Mouse (Mus musculus) cerebellum, adult 11 months (tissue): Measurements from ENCODE around the gene Mst1.
A peak's percentile ranks its signal among the peaks of the same experiment; 100 is the strongest.

Experiments used
- DNase-seq: peaks from one replicate; pipeline ENCODE4 v3.0.0; 2022

The Mst1 gene

DNA sequence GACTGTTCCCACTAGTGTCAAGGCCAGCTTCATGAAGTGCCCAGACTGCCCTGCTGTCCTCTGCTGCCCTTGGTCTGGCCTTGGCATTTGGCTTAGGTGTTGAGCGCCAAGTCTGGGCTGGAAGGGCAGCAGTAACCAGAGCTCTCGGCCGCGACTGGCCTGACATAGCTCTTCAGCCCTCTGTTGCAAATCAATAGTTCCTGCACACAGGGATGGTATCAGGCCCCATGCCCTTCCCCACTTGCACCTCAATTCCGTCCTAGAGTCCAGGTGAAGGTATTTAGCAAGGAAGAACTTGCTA lies 23.0 kb upstream of the Mst1 start:
- DNase-seq, result no peak

DNA sequence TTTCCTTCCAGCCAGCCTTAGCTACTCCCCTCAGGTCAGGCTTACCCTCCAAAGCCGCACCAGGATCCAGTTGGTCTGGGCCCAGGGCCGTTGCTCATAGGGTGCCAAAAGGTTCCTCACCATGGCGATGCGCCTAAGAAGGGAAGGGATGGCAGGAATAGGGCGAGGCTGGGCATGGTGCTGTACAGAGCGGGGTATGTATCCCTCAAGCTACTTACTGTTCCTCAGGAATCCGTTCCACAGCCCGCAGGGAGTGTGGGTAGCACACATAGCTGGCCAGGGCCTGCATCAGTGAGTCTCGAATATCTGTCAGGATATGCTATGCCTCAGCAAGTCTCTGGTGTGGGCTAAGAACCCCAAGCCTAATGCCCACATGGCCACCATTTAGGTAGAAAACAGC lies 21.9 kb upstream of the Mst1 start:
- DNase-seq, result peak; percentile 16

DNA sequence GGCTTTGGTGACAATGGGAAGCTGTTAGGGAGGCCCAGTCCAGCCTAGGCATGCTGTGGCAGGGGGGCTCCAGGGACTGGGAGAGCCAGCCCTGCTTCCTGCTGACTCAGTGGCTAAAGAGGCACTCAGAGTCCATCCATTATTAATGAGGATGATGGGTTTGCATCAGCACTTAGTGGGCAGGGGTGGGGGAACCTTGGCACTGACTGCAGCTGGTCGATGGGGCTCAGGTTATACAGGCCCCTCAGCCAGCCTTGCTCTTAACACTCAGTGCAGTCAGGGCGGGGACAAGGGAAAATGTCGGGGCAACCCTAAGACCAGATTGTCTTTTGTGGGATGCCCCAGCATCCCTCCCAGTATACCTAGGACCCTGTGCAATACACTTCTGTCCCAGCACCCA lies 18.1 kb upstream of the Mst1 start:
- DNase-seq, result no peak

DNA sequence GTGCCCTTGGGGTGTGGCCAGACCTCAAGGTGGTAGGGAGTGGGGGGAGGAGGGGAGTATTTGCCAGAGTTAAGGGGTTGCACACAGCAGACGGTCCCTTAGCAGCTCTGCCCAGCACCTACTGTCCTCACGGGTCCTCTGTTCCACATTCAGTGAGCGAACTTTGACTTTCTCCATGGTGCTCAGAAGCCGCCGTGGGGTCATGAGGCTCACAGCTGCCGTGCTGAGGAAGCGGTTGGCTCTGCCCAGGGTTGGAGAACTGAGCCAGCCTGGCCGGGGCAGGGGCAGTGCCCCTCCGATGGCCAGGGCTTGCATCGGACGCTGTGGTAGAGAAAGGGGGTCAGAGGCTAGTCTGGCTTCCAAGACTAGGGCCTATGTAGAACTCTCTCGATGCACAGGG lies 16.9 kb upstream of the Mst1 start:
- DNase-seq, result no peak

DNA sequence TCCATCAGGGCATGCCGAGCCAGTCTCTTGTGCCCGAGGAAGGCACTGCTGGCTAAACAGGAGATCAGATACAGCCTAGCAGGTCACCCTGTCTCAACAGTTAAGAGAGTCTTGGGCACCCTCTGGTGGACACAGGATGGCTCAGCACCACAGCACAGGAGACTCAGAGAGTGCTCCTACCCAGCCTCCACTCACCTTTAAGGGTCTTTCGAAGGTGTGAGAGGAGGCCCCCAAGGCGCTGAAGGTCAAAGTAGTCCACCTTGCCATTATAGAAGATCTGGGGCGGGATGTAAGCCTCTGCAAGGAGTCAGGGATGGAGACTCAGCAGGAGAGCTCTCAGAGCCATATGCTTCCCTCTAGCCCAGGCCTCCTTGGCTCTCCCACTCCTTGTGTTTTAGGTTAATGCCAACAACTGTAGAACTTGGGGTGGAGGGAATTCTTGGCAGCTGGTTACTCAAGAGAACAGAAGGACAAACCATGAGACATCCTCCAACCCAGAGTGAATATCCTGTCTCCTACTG lies 14.7 kb upstream of the Mst1 start:
- DNase-seq, result peak; percentile 78

DNA sequence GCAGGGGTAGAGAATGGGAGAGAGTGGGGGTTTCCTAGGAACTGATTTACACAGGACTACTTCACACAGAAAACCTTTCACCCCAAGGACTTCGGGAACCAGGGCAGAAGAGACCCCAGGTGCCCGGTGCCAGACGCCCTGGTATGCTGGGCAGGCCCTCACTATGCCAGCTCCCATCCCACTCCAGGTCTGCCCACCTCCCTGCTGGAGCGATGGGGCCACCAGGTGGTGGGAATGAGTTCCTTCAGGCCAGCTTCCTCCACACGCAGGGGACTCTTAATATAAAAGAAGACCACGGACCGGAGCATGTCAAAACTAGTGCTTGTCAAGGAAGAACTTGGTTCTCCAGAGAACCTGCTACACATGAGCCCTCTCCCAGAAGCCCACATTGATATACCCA lies 13.0 kb upstream of the Mst1 start:
- no peak for DNase-seq

DNA sequence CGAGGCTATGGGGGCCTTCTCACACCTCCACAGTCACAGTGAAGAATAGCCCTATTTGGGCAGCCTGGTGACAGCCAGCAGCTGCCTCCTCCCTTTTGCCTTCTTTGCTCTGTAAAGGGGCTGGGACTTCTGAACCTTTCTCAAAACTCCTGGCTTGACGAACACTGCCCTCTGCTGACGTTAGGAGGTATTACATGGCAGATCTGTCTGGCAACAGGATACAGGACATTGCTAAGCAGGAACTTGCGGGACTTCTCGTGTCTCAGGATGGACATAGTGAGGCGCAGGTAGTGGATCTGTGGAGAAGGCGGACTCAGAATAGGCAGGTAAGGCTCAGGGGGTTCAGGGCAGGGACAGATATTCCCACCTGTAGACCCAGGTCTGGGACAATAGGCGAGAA lies 12.3 kb upstream of the Mst1 start:
- peak; percentile 87 for DNase-seq

DNA sequence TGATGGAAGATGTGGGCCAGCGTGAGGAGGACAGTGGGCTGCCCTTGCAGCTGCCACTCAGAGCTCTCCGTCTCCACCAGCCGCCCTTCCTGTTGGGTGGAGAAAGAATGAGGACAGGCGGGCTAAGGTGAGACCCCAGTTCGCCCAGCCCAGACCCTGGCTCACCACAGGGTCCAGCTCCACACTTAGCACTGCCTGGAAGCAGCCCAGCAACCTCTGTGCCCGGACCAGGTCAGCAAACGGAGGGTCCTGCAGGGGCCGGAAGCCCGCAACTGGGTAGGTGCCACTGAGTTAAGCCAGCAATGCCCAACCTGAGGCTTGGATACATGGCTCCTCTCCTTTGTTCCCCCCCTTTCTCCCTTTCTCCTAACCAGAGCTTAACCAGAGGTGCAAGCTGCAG lies 11.2 kb upstream of the Mst1 start:
- no peak for DNase-seq

DNA sequence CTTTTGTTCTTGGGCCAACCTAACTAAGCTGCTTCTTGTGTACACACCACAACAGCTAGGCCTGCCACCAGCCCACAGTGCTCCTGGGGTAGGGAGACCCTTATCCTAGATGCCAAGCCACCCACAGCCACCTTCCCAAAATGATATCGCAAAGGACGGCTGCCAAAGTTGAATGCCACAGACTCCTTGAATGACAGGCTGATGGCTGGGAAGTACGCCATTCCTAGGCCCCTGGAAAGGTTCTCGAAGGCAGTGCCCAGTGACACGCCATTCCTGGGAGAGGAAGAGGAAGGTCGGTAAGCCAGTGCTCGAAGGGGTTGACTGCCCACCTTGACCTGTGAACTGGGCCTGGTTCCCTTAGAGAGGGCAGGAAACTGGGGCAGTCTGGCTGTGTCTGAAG lies 10.7 kb upstream of the Mst1 start:
- DNase-seq, result no peak

DNA sequence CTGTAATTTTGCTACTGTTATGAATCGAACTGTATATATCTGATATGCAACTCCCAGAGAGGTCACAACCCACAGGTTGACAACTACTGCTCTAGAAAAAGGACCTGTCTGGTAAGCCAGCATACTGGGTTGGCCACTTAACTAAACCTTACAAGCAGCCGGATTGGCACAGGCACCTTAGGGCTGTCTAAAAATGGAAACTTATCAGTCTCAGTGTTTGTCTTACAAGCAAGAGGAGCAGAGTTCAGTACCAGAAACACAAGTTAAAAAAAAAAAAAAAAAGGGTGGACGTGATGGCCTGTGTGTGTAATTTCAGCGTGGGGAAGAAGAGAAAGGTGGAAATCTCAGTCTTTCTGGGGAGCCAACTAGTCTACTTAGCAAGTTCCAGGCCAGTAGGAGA lies 8.4 kb upstream of the Mst1 start:
- no peak for DNase-seq

DNA sequence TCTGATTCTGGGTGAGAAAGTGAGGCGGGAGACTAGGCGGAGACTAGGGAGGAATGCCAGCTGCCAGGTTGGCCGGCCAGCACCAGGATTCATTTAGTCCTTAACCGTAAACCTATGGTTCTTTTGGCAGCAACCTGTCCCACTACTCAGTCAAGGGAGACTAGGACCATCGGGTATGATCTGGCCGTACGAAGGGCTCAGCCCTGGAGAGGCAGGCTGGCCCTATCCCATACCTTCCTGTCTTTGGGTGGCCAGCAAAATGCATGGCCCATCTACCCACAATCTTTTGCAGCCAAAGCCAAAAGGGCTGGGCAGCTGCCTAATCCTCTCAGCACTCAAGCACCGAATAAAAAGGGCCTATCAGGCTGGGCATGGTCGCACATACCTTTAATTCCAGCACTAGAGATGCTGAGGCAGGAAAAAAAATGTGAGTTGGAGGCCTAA lies 7.7 kb upstream of the Mst1 start:
- DNase-seq, result no peak

DNA sequence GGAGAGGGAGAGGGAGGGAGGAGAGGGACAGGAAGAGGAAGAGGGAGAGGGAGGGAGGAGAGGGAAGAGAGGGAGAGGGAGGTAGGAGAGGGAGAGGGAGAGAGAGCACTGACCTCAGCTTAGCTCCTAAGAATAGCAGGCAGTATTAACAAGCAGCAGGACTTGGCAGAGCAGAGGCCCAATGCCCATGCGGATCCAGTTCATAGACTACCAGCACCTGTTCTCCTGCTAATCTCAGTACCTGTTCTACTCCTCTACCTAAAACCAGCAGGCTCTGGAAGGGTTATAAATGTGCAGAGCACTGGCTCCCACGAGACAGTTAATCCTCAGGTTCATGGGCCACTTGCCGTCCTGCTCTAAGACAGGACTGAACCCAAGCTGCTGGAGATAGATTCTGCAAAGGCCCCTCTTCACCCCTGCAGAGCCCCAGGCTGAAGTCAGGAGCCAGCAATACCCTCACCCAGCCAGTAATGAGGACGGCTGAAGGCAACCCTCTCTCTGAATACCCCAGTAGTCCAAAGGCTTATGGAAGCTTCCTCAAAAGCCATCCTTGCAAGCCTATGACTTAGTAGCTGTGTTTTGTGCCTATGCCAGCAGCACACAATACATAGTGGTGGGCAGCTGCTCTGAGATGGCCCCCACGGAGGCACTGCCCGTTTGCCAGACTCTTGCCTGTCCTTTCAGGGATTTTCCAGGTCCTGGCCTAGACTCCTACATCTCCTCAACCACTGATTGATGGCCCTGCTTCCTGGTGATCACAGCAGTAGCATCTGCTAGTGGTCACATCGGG lies 6.9 kb upstream of the Mst1 start:
- peak; percentile 85 for DNase-seq

DNA sequence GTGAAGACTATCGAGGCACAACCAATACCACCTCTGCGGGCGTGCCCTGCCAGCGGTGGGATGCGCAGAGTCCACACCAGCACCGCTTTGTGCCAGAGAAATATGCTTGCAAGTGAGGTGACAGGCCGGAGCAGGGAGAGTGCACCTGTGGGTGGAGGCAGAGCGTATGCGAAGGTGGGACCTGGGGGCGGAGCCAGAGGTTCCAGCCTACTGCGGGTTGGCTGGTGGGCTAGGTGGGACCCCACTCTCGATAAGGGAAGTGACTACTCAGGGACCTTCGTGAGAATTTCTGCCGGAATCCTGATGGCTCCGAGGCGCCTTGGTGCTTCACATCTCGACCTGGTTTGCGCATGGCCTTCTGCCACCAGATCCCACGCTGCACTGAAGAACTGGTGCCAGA lies 2.3 kb downstream of the Mst1 start:
- DNase-seq, result no peak

DNA sequence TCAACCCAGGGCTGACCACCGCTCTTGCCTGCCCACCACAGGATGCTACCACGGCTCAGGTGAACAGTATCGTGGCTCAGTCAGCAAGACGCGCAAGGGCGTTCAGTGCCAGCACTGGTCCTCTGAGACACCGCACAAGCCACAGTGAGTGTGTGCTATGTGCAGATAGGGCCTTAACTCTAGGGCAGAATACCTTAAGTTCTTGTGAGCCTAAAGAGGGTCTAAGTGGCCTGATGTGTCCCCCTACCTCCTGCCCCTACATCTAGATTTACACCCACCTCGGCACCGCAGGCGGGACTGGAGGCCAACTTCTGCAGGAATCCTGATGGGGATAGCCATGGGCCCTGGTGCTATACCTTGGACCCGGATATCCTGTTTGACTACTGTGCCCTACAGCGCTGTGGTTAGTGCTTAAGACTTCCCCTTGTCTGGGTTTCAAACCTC lies 2.8 kb downstream of the Mst1 start, which contains the start of gene Rnf123:
Rnf123 (minus strand) TSS at position 359 of the 444 bp plus-strand sequence.
- no peak for DNase-seq

DNA sequence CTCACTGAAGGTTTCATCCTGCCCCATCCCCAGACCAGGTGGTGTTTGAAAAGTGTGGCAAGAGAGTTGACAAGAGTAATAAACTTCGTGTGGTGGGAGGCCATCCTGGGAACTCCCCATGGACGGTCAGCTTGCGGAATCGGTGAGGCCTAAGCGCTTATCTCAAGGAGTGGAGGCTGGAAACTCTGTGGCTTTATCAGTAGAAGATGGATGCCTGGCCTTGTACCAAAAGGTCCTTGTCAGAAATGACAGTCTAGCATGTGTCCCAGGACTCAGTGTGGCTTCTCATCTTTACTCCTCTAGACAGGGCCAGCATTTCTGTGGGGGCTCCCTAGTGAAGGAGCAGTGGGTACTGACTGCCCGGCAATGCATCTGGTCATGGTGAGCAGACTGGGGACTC lies 3.3 kb downstream of the Mst1 start:
- no peak for DNase-seq

DNA sequence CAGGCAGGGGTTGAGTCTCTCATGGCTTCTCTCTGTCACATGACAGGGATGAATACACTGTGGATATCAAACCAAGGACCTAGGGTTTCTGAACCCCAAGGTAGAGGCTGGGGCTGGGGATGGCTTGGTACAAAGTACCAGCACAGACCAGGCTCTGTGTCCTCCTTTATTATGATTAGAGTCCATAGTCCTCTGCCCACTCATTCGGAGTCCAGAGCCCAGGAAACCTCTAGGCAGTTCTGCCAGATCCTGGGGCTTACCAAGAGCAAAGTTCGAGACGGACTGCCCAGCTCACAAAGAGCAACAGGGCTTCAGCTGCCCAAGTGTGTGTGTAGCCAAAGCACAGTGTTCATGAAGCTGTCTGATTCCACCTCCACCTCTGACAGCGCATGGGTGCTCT lies 5.0 kb downstream of the Mst1 start:
- DNase-seq, result no peak

DNA sequence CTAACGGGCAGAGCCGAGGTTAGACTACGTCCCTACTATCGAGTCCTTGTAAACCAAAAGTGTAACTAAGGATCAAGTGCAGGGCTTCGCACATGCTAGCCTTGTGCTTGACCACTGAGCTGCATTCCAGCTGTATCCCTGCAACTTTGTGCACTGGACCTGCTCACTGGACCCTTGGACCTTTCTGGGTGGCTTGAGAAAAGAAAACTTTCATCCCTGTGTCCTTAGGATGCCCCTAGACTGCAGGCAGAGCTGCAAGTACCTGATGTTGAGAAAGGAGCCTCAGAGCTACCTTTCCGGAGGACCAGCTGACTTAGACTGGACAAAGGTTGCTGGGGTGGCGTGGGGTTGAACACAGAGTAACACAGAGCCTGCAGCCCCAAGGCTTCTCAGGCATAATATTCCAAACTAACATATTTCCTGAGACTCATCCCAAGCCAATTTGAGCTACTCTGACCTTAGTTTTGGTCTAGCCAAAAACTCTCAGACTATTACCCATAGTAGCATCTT lies 10.4 kb downstream of the Mst1 start:
- DNase-seq, result no peak

DNA sequence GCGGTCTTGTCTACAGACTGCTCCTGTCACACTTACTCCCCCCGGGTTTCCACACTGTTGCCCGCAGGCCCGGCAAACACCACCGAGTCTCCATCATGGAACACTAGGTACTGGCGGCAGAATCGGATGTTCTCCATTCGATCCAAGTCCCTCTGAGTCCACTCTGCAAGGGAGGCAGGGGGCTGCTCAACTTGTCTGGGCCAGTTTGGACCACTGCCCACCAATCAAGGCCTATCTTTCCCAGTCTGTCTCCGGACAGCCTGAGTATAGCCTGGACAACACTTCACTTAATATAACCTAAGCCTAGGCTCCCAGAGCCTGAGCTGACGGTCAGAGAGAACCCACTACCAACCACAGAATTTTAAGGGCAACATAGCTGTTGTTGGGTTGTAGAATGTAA lies 13.3 kb downstream of the Mst1 start:
- DNase-seq, result no peak

DNA sequence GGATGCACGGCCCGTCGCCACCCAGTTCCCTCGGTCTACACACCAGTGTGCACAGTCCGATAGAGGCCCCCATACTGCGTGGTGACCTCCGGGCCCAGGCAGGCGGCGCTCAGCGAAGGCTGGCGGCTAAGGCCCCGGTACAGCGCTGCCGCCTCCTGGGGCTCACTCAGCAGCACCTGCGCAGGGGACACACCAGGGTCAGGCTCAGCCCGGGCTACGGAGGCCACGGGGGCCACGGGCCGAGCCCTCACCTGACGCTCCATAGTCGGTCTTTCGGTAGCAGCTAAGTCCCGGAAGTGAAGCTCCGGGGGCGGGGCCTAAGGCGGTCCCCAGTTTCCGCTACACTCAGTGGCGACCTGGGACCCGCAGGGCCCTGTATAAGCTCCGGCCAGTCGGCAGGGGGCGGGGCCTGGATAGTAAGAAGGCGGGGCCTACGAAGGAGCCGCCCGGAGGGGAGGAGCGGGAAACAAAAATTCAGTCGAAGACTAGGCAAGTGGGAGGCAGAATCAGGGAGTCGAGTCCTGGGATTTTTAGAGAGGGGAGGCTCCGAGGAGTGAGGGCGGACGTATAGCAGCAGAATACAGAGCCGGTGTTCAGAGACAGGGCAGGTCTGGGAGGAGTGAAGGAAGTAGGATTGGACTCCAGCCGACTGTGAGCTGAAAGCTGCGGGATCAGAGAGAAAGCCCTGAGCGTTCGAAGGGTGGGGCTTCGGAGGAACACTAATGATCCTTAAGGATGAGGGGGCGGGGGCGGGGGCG lies 14.1 kb downstream of the Mst1 start, which contains the start of gene Apeh:
Apeh (minus strand) TSS at position 423 of the 758 bp plus-strand sequence.
- DNase-seq, result peak; percentile 93

DNA sequence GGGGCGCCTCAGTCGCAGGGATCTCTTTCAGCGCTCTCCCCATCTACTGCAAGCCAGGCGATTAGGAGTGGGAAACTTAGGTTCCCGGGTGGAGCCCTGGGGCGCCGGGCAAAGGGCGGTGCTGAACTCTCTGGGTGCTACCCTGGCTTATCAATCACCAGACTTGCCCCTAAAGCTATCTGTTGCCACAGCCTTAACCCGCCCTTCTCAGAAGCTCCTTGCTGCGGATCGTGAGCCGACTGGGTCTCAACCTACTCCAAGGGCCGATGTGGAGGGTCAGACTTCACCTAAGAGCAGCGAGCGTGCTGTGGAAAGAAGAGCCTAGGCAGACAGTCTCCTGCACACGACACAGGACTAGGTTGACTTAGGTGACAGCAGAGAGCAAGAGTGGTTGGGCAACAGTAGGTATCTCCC lies 14.8 kb downstream of the Mst1 start:
- DNase-seq, result no peak

DNA sequence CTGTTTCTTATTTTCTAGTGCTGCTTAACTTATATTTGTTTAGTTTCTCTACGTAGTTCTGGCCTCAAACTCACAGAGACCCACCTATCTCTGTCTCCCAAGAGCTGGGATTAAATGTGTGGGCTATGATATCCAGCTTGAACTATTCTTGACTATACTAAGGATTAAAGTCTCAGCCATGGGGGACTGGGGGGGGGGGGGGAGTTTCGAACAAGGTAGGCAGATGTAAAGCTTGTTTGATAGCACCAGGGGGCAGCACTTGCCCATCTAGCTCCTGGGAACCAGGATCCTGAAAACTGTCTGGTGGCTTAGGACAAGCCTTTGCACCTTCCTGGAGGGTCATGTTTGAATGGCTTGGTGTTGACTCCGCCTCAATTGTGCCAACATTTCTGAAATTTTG lies 15.3 kb downstream of the Mst1 start:
- no peak for DNase-seq

DNA sequence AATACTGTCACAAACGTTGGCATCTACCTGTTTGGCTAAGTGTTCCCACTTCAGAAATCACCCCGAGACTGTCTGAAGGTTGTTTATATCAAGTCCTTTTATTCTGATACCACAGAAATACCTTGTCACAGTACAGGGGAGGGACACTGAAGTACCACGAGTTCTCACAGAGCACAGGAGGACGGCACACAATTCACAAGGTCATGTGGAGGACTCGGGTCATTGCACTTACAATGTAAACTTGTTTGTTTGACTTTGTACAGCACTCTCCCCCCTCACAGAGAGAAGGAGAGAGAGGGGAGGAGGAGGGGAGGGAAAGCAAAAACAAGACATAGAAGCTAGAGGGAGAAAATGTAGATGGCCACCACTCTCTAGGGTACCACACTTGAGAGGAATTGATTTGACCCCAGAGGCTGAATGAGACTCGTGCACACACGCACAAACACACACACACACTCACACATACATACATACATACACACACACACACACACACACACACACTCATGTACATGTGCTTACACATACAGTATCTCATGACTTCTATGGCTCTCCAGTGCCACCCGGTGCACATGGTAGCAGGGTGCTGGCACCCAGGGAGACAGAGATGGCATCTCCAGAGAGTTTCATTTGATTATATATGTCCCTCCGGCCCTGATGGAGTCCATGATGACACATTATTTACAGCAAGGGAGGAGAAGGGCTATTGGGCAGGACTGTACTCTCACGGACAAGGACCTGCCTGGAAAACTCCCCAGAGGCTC lies 15.9 kb downstream of the Mst1 start:
- DNase-seq, result no peak

DNA sequence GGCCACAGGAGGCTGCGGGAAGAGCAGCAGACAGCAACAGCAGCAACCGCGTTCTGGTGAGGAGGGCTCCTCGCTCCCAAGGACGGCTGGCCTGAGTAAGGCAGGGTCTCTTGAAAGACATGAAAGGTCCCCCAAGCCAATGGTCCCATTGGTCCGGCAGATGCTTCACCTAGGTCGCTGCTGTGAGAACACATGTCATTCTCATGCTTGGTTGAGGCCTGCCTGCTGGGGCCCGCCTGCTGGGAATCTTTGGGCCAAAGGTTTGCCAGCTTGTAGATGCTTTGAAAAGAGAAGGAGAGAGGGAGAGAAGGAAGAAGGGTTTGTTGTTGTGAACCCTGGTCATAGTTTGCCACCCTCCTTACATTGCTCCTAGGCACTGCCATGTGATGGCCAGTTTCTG lies 19.4 kb downstream of the Mst1 start:
- DNase-seq, result no peak
